Mouse (Mus musculus): ENCODE results near the gene Daam1.

DNA sequence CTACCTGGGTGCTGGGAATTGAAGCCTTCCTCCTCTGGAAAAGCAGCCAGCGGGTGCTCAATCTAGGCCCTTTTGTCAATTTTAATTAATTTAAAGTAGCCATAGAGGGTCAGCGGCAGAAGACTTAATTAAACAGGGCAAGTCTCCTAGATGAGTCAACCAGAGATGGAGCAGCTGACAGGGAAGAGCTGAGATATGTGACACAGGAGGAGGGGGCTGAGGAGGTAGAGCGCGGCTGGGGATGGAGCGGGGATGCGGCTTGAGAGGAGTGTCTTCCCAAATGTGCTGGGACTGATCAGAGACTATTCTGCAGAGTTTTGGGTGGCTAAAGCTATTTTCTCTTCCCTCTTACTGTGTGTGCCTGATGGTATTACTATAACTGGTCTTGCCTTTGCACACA is 6.0 kb upstream of the Daam1 start:
- TF ChIP-seq CTCF (IDR thresholded peaks at IDR 0.05; ENCODE audit: low read depth, low read length) = no peak
- no peak for TF ChIP-seq POLR2A (IDR thresholded peaks at IDR 0.05; ENCODE audit: borderline replicate concordance, low read depth, low read length)
